Mouse (Mus musculus) hindbrain, embryonic 12.5 days (tissue): ENCODE results near the gene Scarb1. TPM values are rescaled to one million over a fixed set of nuclear protein-coding genes. Genes with fewer than 3 reads are reported as not detected.

Experiments used
- ATAC-seq: fragments of 200-750 bp; cut with Nextera tagmentation; 2 replicates; pipeline ENCODE4 v1.8.0; 2017; ENCODE audit warnings: moderate TSS enrichment; ENCODE audit not compliant: low FRiP score
- H3K27ac ChIP-seq: fragments of 300-500 bp; sonication (generic); 2 replicates; pipeline ENCODE4 v1.5.1; 2016; ENCODE audit warnings: mild to moderate bottlenecking
- H3K27me3 ChIP-seq: fragments of 300-500 bp; sonication (generic); 2 replicates; pipeline ENCODE4 v1.6.1; 2016; ENCODE audit warnings: mild to moderate bottlenecking
- H3K36me3 ChIP-seq: fragments of 300-500 bp; sonication (generic); 2 replicates; pipeline ENCODE4 v1.6.1; 2016; ENCODE audit warnings: mild to moderate bottlenecking
- H3K4me1 ChIP-seq: fragments of 300-500 bp; sonication (generic); 2 replicates; pipeline ENCODE4 v1.6.1; 2016
- H3K4me2 ChIP-seq: fragments of 300-500 bp; sonication (generic); replicated peaks from 2 replicates; pipeline ENCODE4 v1.6.1; 2016; ENCODE audit warnings: mild to moderate bottlenecking
- H3K4me3 ChIP-seq: fragments of 300-500 bp; sonication (generic); 2 replicates; pipeline ENCODE4 v1.5.1; 2016; ENCODE audit warnings: mild to moderate bottlenecking
- H3K9ac ChIP-seq: fragments of 300-500 bp; sonication (generic); 2 replicates; pipeline ENCODE4 v1.6.1; 2016; ENCODE audit warnings: mild to moderate bottlenecking, moderate library complexity
- H3K9me3 ChIP-seq: fragments of 300-500 bp; sonication (generic); replicated peaks from 2 replicates; pipeline ENCODE4 v1.6.1; 2016; ENCODE audit warnings: mild to moderate bottlenecking
- WGBS: fragments of 180-500 bp; shearing (Covaris S2); methylation state at CpG from one replicate; pipeline ENCODE4 v1.1.7; 2016; 5-methylcytosine and 5-hydroxymethylcytosine counted together
- polyA plus RNA-seq: library from polyadenylated mRNA; unstranded; fragments of >200 nt; fragmentation: Nextera tagmentation; extraction: Ambion mirVana; gene quantifications from 2 replicates; pipeline ENCODE4 v1.2.1, GENCODE M21; 2016

Scarb1 gene
- polyA plus RNA-seq, 1 experiment from 2014 or later: 28.6 TPM

- Histone ChIP-seq H3K9me3 (no peaks in the 10 kb centered on the region), H3K4me1 (peaks cover 12% of the 10 kb centered on the region; the same call in 1 of the 2 replicates), H3K4me3 (no peak overlapping the region), H3K27ac (no peak overlapping the region), H3K9ac (no peak overlapping the region), H3K27me3 (no peaks in the 10 kb centered on the region), H3K36me3 (no peaks in the 10 kb centered on the region), H3K4me2 (no peak overlapping the region)
- ATAC-seq: no peak
- WGBS: 87% methylated on average over 5 of the region's 5 CpGs
These were observed 17.3 kb upstream of the Scarb1 start for GRCm38 (mm10) chr5:125358270-125358608.

DNA sequence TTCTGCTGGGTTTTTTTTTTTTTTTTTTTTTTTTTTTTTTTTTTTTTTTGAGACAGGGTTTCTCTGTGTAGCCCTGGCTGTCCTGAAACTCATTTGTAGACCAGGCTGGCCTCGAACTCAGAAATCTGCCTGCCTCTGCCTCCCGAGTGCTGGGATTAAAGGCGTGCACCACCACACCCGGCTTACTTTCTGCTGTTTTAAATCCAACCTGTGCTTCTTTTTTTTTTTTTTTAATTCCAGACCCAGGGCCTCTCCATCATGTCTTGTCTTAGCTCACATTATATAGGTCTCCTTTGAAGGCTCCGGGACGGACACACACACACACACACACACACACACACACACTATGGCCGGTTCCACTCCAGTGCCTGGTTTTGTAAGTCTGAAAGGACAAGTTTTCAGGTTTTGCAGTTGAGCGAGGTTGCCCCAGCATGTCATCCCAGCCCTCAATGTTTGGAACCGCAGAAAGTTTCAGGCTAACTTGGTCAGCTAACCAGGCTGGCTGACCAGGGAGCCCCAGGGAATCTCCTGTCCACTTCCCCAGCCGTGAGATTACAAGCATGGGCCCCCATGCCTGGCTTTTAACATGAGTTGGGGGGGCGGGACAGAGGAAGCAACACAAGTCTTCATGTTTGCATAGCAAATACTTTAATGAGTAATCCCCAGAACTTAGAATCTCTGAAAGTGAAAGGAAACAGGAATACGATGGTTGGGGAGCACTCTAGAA is 16.8 kb upstream of the Scarb1 start:
- Histone ChIP-seq H3K9ac (no peak overlapping the region), H3K4me3 (no peak overlapping the region), H3K4me1 (peaks cover 12% of the 10 kb centered on the region; the same call in 1 of the 2 replicates), H3K27ac (no peak overlapping the region), H3K27me3 (no peaks in the 10 kb centered on the region), H3K9me3 (no peaks in the 10 kb centered on the region; the same call in 1 of the 2 replicates), H3K36me3 (no peaks in the 10 kb centered on the region), H3K4me2 (no peak overlapping the region)
- ATAC-seq: no peak
- 76% methylated on average over 12 of the region's 12 CpGs for WGBS

DNA sequence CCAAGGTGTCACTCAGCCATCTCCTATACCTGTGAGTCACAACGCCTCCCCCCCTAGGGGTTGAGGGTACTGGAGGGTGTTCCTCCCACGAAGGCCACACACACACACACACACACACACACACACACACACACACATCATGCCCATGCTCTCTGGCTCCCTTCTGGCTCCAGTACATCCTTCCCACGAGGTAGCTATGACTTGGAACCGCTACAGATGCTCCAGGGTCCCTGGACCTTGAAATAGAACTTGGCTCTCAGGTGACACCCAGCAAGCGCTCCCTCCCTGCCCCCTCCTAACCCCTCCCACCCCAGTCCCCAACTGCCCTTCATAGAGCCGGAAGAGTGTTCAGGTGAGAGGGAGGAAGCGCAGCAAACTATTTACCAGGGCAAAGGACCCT is 14.8 kb upstream of the Scarb1 start:
- H3K4me2 ChIP-seq: no peak overlapping the region
- no peak overlapping the region for H3K27ac ChIP-seq
- peaks cover 12% of the 10 kb centered on the region; the same call in 1 of the 2 replicates for H3K4me1 ChIP-seq
- no peak for ATAC-seq
- no peak overlapping the region for H3K4me3 ChIP-seq
- no peak overlapping the region for H3K9ac ChIP-seq
- H3K27me3 ChIP-seq: no peaks in the 10 kb centered on the region
- WGBS: 49% methylated on average over 7 of the region's 7 CpGs
- no peaks in the 10 kb centered on the region; the same call in 1 of the 2 replicates for H3K9me3 ChIP-seq
- no peaks in the 10 kb centered on the region for H3K36me3 ChIP-seq

DNA sequence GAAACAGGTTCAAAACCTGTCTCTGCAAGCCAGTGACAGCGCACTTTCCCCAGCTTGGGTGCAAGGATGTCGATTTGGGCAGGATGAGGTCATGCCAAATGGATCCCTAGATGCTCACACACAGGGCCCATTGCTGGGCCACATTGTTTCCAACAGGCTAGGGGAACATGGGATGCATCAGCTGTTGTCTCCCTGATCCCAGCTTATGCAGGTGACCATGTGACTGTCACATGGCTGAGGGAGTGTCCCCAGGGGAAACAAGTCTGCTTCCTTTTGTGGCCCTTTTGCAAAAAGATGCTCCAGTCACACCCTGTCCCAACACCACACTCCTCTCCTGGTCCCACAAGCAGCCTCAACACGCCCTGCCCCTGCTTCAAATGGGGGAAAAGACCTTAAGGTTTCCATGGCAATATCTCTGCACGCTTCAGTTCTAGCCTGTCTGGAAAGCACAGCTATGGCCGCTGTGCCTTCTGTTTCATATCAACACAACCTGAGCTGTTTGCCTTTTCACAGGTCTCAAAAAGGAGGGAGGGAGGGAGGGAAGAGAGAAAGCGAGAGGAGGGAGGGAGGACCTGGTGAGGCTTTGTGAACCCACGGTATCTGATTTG is 14.1 kb upstream of the Scarb1 start:
- Histone ChIP-seq H3K9me3 (no peaks in the 10 kb centered on the region; the same call in 1 of the 2 replicates), H3K27me3 (no peaks in the 10 kb centered on the region), H3K9ac (no peak overlapping the region), H3K36me3 (no peaks in the 10 kb centered on the region), H3K4me3 (no peak overlapping the region), H3K27ac (no peak overlapping the region), H3K4me1 (peaks cover 12% of the 10 kb centered on the region; the same call in 1 of the 2 replicates), H3K4me2 (no peak overlapping the region)
- 61% methylated on average over 7 of the region's 7 CpGs for WGBS
- no peak for ATAC-seq

- WGBS: 95% methylated on average over 5 of the region's 5 CpGs
- no peaks in the 10 kb centered on the region; the same call in 1 of the 2 replicates for H3K9me3 ChIP-seq
- ATAC-seq: no peak
- H3K27me3 ChIP-seq: no peaks in the 10 kb centered on the region
- no peak overlapping the region for H3K9ac ChIP-seq
- H3K36me3 ChIP-seq: no peaks in the 10 kb centered on the region
- peaks cover 12% of the 10 kb centered on the region; the same call in 1 of the 2 replicates for H3K4me1 ChIP-seq
- no peak overlapping the region for H3K4me3 ChIP-seq
- no peak overlapping the region for H3K27ac ChIP-seq
- H3K4me2 ChIP-seq: no peak overlapping the region
These were observed 11.9 kb upstream of the Scarb1 start for GRCm38 (mm10) chr5:125352781-125353294.

GRCm38 (mm10) chr5:125351939-125352338 is 11.0 kb upstream of the Scarb1 start:
- WGBS: 89% methylated on average over 5 of the region's 5 CpGs
- Histone ChIP-seq H3K9me3 (no peaks in the 10 kb centered on the region; the same call in 1 of the 2 replicates), H3K4me3 (no peak overlapping the region), H3K27ac (no peak overlapping the region), H3K36me3 (no peaks in the 10 kb centered on the region), H3K4me1 (peaks cover 12% of the 10 kb centered on the region; the same call in 1 of the 2 replicates), H3K27me3 (peaks cover 2% of the 10 kb centered on the region; the same call in 1 of the 2 replicates), H3K4me2 (no peak overlapping the region), H3K9ac (no peak overlapping the region)
- no peak for ATAC-seq

DNA sequence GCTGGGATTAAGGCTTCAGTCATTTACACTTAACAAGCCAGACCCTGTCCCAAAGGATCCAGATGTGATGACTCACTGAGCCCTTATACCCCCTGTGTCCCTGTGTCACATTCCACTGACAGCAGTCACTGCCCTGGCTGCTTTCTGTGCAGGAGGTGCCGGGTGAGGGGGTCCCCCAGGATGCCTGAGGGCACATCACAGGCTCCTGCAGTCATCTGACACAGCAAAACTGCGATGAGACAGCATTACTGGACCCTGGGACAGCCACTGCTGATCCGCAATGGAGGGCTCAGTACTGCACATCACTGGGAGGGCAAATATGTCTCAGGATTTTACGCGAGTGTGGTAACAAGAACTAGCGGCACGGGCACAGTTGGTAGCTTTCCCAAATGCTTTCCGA is 10.2 kb upstream of the Scarb1 start:
- 78% methylated on average over 8 of the region's 8 CpGs for WGBS
- H3K27ac ChIP-seq: no peak overlapping the region
- ATAC-seq: no peak

DNA sequence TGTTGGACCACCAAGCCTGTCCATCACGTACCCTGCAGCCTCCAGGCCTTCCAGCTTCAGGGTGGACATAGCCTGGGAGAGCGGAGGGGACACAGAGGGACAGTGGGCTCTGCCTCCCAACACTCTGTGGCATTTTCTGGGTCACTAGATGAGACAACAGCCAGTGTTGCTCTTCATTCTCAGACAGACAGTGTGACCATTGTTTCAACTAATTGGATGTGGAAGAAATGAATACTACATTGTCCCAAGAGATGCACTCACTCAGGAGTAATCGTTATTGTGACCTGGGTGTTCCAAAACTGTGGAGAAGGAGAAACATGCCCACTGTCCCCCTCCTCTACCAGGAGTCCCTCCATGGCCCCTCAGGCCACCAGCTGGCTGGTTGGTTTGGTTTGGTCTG is 8.5 kb upstream of the Scarb1 start:
- Histone ChIP-seq H3K4me3 (no peak overlapping the region), H3K4me2 (no peak overlapping the region), H3K4me1 (no peaks in the 10 kb centered on the region), H3K36me3 (no peaks in the 10 kb centered on the region), H3K27me3 (peaks cover 5% of the 10 kb centered on the region; the same call in 1 of the 2 replicates), H3K27ac (no peak overlapping the region), H3K9ac (no peak overlapping the region), H3K9me3 (no peaks in the 10 kb centered on the region; the same call in 1 of the 2 replicates)
- 78% methylated on average over 3 of the region's 3 CpGs for WGBS
- ATAC-seq: no peak

More for the DNA sequence above, 10.2 kb upstream of the Scarb1 start:
- Histone ChIP-seq H3K4me1 (peaks cover 12% of the 10 kb centered on the region; the same call in 1 of the 2 replicates), H3K27me3 (peaks cover 5% of the 10 kb centered on the region; the same call in 1 of the 2 replicates), H3K4me2 (no peak overlapping the region), H3K9me3 (no peaks in the 10 kb centered on the region; the same call in 1 of the 2 replicates), H3K36me3 (no peaks in the 10 kb centered on the region), H3K4me3 (no peak overlapping the region), H3K9ac (no peak overlapping the region)

DNA sequence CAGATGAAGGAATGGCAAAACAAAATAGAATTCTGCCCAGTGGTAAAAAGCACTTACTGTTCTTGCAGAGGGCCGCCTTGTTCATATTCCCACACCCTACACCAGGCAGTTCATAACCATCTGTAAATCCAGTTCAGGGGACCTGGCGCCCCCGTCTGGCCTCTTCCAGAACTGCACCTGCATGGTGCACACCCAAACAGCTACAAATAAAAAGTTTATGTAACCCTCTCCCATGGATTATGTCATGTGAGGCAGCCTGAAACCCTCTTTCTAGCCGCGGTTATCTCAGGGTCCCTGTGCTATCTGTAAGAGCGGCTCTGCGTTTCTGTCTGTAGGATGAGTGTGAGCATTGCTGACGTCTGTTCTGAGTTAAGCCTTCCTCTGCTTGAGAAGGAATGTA is 7.6 kb upstream of the Scarb1 start:
- Histone ChIP-seq H3K4me1 (no peaks in the 10 kb centered on the region), H3K4me2 (no peak overlapping the region), H3K27me3 (peaks cover 5% of the 10 kb centered on the region; the same call in 1 of the 2 replicates), H3K27ac (no peak overlapping the region), H3K9me3 (no peaks in the 10 kb centered on the region; the same call in 1 of the 2 replicates), H3K9ac (no peak overlapping the region), H3K4me3 (no peak overlapping the region), H3K36me3 (no peaks in the 10 kb centered on the region)
- ATAC-seq: no peak
- 40% methylated on average over 8 of the region's 8 CpGs for WGBS

- Histone ChIP-seq H3K4me2 (no peak overlapping the region), H3K27me3 (peaks cover 5% of the 10 kb centered on the region; the same call in 1 of the 2 replicates), H3K4me3 (no peak overlapping the region), H3K36me3 (no peaks in the 10 kb centered on the region), H3K9ac (no peak overlapping the region), H3K27ac (no peak overlapping the region), H3K4me1 (no peaks in the 10 kb centered on the region), H3K9me3 (no peaks in the 10 kb centered on the region; the same call in 1 of the 2 replicates)
- WGBS: 74% methylated on average over 7 of the region's 7 CpGs
- no peak for ATAC-seq
These were observed 7.2 kb upstream of the Scarb1 start for GRCm38 (mm10) chr5:125348067-125348466.

DNA sequence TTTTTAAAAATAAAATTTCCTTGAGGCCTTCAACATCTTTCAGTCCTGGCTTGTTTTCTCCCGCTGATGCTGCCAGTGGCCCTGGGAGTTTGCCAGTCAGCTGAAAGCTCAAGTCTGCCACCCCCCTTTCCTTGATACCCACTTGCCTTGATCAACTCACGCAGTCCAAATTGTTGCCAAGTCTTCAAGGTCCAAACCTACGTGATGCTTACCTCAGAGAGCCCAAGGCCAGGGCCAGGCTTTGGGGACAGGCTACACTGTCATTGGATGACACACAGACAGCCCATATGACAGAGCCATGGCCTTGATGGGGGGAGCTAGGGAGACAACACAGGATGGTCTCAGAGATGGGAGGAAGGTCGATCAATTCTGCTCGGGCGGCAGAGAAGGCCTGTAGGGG is 3.4 kb upstream of the Scarb1 start:
- H3K4me2 ChIP-seq: no peak overlapping the region
- 94% methylated on average over 6 of the region's 6 CpGs for WGBS

DNA sequence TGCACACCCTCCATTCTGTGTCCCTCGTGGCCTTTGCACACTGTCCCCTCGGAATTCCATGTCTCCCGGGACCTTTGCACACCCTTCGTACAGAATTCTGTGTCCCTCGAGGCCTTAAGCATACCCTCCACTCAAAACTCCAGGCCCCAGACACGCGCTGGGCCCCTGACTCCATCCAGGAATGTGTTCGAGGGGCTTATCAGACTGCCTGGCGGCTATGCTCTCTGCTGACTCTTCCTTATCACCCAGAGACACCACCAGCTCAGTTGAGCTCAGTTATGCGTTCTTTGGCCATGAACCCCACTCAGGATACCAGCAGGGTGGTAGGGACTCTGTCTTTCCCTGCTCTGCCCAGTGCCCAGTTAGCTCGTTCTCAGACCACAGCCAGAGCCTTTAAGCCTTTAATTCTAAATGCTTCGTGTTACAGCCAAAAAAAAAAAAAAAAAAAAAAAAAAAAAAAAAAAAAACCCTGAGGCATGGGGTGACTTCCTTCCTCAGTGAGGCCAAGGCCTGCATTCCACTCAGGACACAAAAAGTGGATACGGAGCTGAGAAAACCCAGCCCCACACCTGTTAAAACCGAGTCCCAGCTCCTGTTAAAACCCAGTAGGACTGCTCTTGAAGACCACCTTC is 681 bp upstream of the Scarb1 start:
- Histone ChIP-seq H3K4me1 (peaks cover 27% of the 10 kb centered on the region), H3K9me3 (no peaks in the 10 kb centered on the region), H3K4me2 (peak overlapping the region; percentile 86), H3K9ac (no peak overlapping the region), H3K36me3 (no peaks in the 10 kb centered on the region), H3K27me3 (peaks cover 8% of the 10 kb centered on the region), H3K27ac (no peak overlapping the region), H3K4me3 (peak overlapping the region; percentile 53)
- 53% methylated on average over 14 of the region's 14 CpGs for WGBS
- no peak for ATAC-seq

More for the DNA sequence above, 3.4 kb upstream of the Scarb1 start:
- no peak for ATAC-seq
- peaks cover 20% of the 10 kb centered on the region for H3K4me1 ChIP-seq
- H3K27me3 ChIP-seq: peaks cover 11% of the 10 kb centered on the region
- no peaks in the 10 kb centered on the region for H3K9me3 ChIP-seq
- H3K9ac ChIP-seq: no peak overlapping the region
- no peaks in the 10 kb centered on the region for H3K36me3 ChIP-seq
- no peak overlapping the region for H3K27ac ChIP-seq
- H3K4me3 ChIP-seq: no peak overlapping the region
